Mouse (Mus musculus) stomach, adult 2 months (tissue): Measurements from ENCODE around the gene Frmd6. TPM values are rescaled to one million over a fixed set of nuclear protein-coding genes. Genes with fewer than 3 reads are reported as not detected.

ENCODE experiments used
- polyA plus RNA-seq: library from polyadenylated mRNA; depleted of rRNA; stranded (reverse); fragments of >200 nt; gene quantifications from 2 replicates; pipeline ENCODE4 v1.2.3, GENCODE M21; 2012; rRNA removed

The Frmd6 gene
- 4.7 and 6.4 TPM in 2 replicates for polyA plus RNA-seq

DNA sequence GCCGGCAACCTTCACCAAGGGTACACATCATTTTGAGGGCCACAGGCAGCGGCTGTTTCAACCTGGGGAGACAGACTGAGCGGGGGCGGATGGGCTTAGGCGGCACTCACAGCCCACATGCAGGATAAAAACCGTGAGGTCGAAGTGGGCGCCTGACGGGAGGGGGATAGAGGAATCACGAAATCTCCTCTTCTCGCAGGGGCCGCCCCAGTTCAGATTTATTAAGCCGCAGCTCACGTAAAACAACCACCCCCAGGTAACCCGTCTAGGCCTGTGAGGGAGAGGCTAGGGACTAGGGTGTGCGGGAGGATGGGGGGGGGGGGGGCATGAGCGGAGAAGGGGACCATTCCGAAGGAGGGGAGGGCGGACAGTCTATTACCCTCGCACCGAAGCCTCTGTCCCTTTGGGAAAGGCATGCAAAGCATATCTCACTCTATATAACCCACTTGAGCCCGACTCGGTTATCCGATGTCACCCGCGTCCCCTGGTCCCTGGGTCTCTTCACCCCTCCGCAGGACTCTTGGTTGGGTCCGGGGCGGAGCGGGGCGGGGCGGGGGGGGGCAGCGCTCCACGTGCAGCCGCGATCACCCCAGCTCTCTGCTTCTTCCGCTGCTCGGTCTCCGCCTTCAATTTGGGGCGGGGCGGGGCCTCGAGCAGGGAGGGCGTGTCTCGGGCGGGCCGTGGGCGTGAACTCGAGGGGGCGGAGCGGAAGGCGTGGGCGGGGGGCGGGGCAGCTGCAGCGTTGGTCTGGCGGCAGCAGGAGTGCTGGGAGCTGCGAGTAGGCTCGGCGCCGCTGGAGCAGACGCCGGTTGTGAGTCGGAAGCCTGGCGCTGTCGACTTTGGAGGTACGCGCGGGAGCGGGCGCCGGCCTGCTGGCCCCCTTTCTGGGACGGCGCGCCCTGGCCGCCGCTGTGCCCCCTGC lies at the start of gene Frmd6:
Gene Frmd6 (plus strand): TSS at position 786 of the 922 bp plus-strand sequence.

DNA sequence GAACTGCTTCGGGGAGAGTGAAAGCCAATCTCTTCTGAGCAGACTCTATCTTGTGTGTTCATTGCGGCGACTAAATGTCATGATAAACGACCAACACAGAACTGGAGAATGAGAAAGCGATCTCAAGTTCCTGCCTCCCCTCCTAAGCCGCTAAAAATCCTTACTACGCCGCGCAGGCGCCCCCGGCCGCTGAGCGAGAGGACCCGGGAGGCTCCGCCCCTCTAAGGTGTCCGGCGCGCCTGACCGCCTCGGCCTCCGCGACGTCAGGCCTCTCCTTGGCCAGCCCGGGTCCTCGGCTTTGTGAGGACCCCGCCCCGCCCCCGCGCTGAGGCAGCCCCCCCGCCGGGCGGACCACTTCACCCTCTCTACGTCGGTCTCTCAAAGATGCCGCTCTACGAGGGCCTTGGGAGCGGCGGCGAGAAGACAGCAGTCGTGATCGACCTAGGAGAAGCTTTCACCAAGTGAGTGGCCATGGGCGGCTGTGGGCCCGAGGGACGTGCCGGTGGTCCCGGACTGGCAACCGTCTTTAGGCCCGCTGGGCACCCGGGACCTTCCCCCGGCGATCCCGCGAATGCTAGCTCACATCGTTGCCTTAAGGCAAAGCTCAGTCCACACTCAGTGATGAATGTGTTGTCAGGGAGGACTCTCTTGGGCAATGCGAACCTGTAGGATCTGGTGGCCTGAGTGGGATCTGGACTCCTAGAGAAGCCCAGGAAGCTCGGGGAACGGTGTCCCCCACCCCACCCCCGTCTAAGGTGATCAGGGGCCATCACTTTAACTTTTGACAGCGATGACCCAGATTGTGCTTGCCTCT lies 112.5 kb downstream of the Frmd6 start, which contains the start of gene Actr10:
Gene Actr10 (plus strand): TSS at position 287 of the 814 bp plus-strand sequence.

Other genes with a start within 250 kb of the Frmd6 start
- 3.1 and 5.1 TPM in 2 replicates for gene Actr10, start 112.3 kb downstream of the Frmd6 start, polyA plus RNA-seq
- 2.0 and 3.6 TPM in 2 replicates for gene Psma3, start 149.1 kb downstream of the Frmd6 start, polyA plus RNA-seq
- gene Arid4a, start 190.5 kb downstream of the Frmd6 start, polyA plus RNA-seq: 0.48 and 0.49 TPM in 2 replicates